Mouse (Mus musculus) limb, embryonic 11.5 days (tissue): ENCODE measurements around the gene Ccl2. TPM values are rescaled to one million over a fixed set of nuclear protein-coding genes. Genes with fewer than 3 reads are reported as not detected.

Experiments used
- ATAC-seq: fragments of 200-750 bp; cut with Nextera tagmentation; 2 replicates; pipeline ENCODE4 v1.8.0; 2017; ENCODE audit warnings: low read depth; ENCODE audit not compliant: insufficient number of reproducible peaks, low FRiP score, low TSS enrichment
- DNase-seq: peaks from one replicate; pipeline ENCODE4 v3.0.0-alpha.2; 2015; ENCODE audit warnings: low spot score
- H3K27ac ChIP-seq: fragments of 300-500 bp; sonication (generic); replicated peaks from 2 replicates; pipeline ENCODE4 v1.5.1; 2014; ENCODE audit warnings: low read depth, mild to moderate bottlenecking, low read length
- H3K27me3 ChIP-seq: fragments of 300-500 bp; sonication (generic); 2 replicates; pipeline ENCODE4 v1.6.1; 2014; ENCODE audit warnings: mild to moderate bottlenecking, low read length, mixed read lengths; ENCODE audit not compliant: control insufficient read depth, insufficient read depth
- H3K36me3 ChIP-seq: fragments of 300-500 bp; sonication (generic); 2 replicates; pipeline ENCODE4 v1.6.1; 2014; ENCODE audit warnings: mild to moderate bottlenecking, low read length, moderate library complexity, mixed read lengths; ENCODE audit not compliant: control insufficient read depth, insufficient read depth
- H3K4me1 ChIP-seq: fragments of 300-500 bp; sonication (generic); 2 replicates; pipeline ENCODE4 v1.6.1; 2014; ENCODE audit warnings: low read length, mixed read lengths; ENCODE audit not compliant: control insufficient read depth, insufficient read depth
- H3K4me2 ChIP-seq: fragments of 300-500 bp; sonication (generic); 2 replicates; pipeline ENCODE4 v1.6.1; 2014; ENCODE audit warnings: low read depth, mild to moderate bottlenecking, moderate library complexity; ENCODE audit not compliant: severe bottlenecking
- H3K4me3 ChIP-seq: fragments of 300-500 bp; sonication (generic); 2 replicates; pipeline ENCODE4 v1.5.1; 2014; ENCODE audit warnings: low read depth, low read length
- H3K9ac ChIP-seq: fragments of 300-500 bp; sonication (generic); 2 replicates; pipeline ENCODE4 v1.6.1; 2014; ENCODE audit warnings: mild to moderate bottlenecking, low read length
- H3K9me3 ChIP-seq: fragments of 300-500 bp; sonication (generic); 2 replicates; pipeline ENCODE4 v1.6.1; 2016; ENCODE audit warnings: low read length; ENCODE audit not compliant: control insufficient read depth
- WGBS: fragments of 180-500 bp; shearing (Covaris S2); extraction: QIAGEN DNeasy Blood & Tissue Kit; methylation state at CpG from one replicate; pipeline ENCODE4 v1.1.7; 2014; 5-methylcytosine and 5-hydroxymethylcytosine counted together
- polyA plus RNA-seq: library from polyadenylated mRNA; unstranded; fragments of >200 nt; fragmentation: Nextera tagmentation; extraction: Ambion mirVana; gene quantifications from 2 replicates; pipeline ENCODE4 v1.2.1, GENCODE M21; 2014

Ccl2 gene
- polyA plus RNA-seq = not detected in 2 replicates

- Histone ChIP-seq H3K36me3 (no peaks in the 10 kb centered on the region), H3K4me1 (no peaks in the 10 kb centered on the region), H3K27ac (no peak within 1 kb of the TSS), H3K9ac (no peak within 1 kb of the TSS), H3K4me3 (no peak within 1 kb of the TSS), H3K4me2 (no peak within 1 kb of the TSS), H3K27me3 (no peaks in the 10 kb centered on the region), H3K9me3 (no peaks in the 10 kb centered on the region)
- WGBS = 41% methylated on average over 5 of the region's 5 CpGs
- DNase-seq (no peak), ATAC-seq (no peak)
These were observed at the start of gene Ccl2 for GRCm38 (mm10) chr11:82035356-82035755. Gene Ccl2, plus strand, starts transcription at chr11:82035571.

GRCm38 (mm10) chr11:81996172-81996841, 39.1 kb upstream of the Ccl2 start:
- WGBS = 69% methylated on average over 10 of the region's 10 CpGs
- ATAC-seq = no peak
- H3K27me3 ChIP-seq = no peaks in the 10 kb centered on the region

GRCm38 (mm10) chr11:81997085-81997484, 38.3 kb upstream of the Ccl2 start:
- no peak for ATAC-seq
- 90% methylated on average over 5 of the region's 5 CpGs for whole genome bisulfite sequencing

More at GRCm38 (mm10) chr11:81996172-81996841, 39.1 kb upstream of the Ccl2 start:
- H3K4me1 ChIP-seq = no peaks in the 10 kb centered on the region
- H3K4me3 ChIP-seq = no peak overlapping the region
- H3K9me3 ChIP-seq = no peaks in the 10 kb centered on the region
- DNase-seq = peak; percentile 89
- no peak overlapping the region for H3K27ac ChIP-seq
- no peak overlapping the region for H3K4me2 ChIP-seq
- H3K36me3 ChIP-seq = no peaks in the 10 kb centered on the region
- H3K9ac ChIP-seq = no peak overlapping the region

GRCm38 (mm10) chr11:81998646-81999045, 36.7 kb upstream of the Ccl2 start:
- H3K9me3 ChIP-seq = no peaks in the 10 kb centered on the region
- no peak overlapping the region for H3K27ac ChIP-seq
- H3K9ac ChIP-seq = no peak overlapping the region
- no peaks in the 10 kb centered on the region for H3K27me3 ChIP-seq
- WGBS = 89% methylated on average over 3 of the region's 3 CpGs
- ATAC-seq (no peak), DNase-seq (no peak)
- no peaks in the 10 kb centered on the region for H3K36me3 ChIP-seq
- no peak overlapping the region for H3K4me3 ChIP-seq
- H3K4me2 ChIP-seq = no peak overlapping the region
- H3K4me1 ChIP-seq = no peaks in the 10 kb centered on the region

More at GRCm38 (mm10) chr11:81997085-81997484, 38.3 kb upstream of the Ccl2 start:
- Histone ChIP-seq H3K4me3 (no peak overlapping the region), H3K36me3 (no peaks in the 10 kb centered on the region), H3K4me2 (no peak overlapping the region), H3K27ac (no peak overlapping the region), H3K9ac (no peak overlapping the region), H3K4me1 (no peaks in the 10 kb centered on the region), H3K27me3 (no peaks in the 10 kb centered on the region), H3K9me3 (no peaks in the 10 kb centered on the region)
- no peak for DNase-seq

- Histone ChIP-seq H3K4me1 (no peaks in the 10 kb centered on the region), H3K27ac (no peak overlapping the region), H3K4me3 (no peak overlapping the region), H3K27me3 (no peaks in the 10 kb centered on the region), H3K9ac (no peak overlapping the region), H3K36me3 (no peaks in the 10 kb centered on the region), H3K4me2 (no peak overlapping the region), H3K9me3 (no peaks in the 10 kb centered on the region)
- ATAC-seq = no peak
- no peak for DNase-seq
- WGBS = 85% methylated on average over 4 of the region's 4 CpGs
These were observed 35.9 kb upstream of the Ccl2 start for GRCm38 (mm10) chr11:81999469-81999868.

GRCm38 (mm10) chr11:82000581-82000980, 34.8 kb upstream of the Ccl2 start:
- no peak overlapping the region for H3K27ac ChIP-seq
- no peak overlapping the region for H3K4me3 ChIP-seq
- H3K36me3 ChIP-seq = no peaks in the 10 kb centered on the region
- H3K4me1 ChIP-seq = no peaks in the 10 kb centered on the region
- H3K27me3 ChIP-seq = no peaks in the 10 kb centered on the region
- ATAC-seq (no peak), DNase-seq (no peak)
- WGBS = 18% methylated on average over 5 of the region's 5 CpGs
- no peaks in the 10 kb centered on the region for H3K9me3 ChIP-seq
- no peak overlapping the region for H3K9ac ChIP-seq
- H3K4me2 ChIP-seq = no peak overlapping the region

- Histone ChIP-seq H3K4me2 (no peak overlapping the region), H3K4me1 (no peaks in the 10 kb centered on the region), H3K27ac (no peak overlapping the region), H3K9me3 (no peaks in the 10 kb centered on the region), H3K4me3 (no peak overlapping the region), H3K9ac (no peak overlapping the region), H3K36me3 (no peaks in the 10 kb centered on the region), H3K27me3 (no peaks in the 10 kb centered on the region)
- WGBS = 68% methylated on average over 2 of the region's 2 CpGs
- DNase-seq (no peak), ATAC-seq (no peak)
These were observed 30.6 kb upstream of the Ccl2 start for GRCm38 (mm10) chr11:82004810-82005209.

- no peaks in the 10 kb centered on the region for H3K4me1 ChIP-seq
- ATAC-seq = no peak
- DNase-seq = no peak
- no peak overlapping the region for H3K4me2 ChIP-seq
- no peak overlapping the region for H3K4me3 ChIP-seq
- H3K27me3 ChIP-seq = no peaks in the 10 kb centered on the region
- 60% methylated on average over 12 of the region's 12 CpGs for WGBS
- H3K9me3 ChIP-seq = no peaks in the 10 kb centered on the region
- no peak overlapping the region for H3K27ac ChIP-seq
- H3K36me3 ChIP-seq = no peaks in the 10 kb centered on the region
- H3K9ac ChIP-seq = no peak overlapping the region
These were observed 28.5 kb upstream of the Ccl2 start for GRCm38 (mm10) chr11:82006796-82007423.
